Mouse (Mus musculus): ENCODE measurements at regions not wholly inside any gene's neighbourhood (a gene's known extent, or its start where the extent isn't known, plus 50 kb on each side); places are given as distances from the start of the nearest gene placed in this dataset.

GRCm38 (mm10) chr17:9484098-9484497 lies 62.2 kb downstream of the Gm17728 start:
- DNase-seq: no peak

GRCm38 (mm10) chr17:9484566-9484965 lies 62.7 kb downstream of the Gm17728 start:
- DNase-seq: no peak

- no peak for DNase-seq
These were observed 107.5 kb downstream of the Gm17728 start for GRCm38 (mm10) chr17:9529340-9529739.

- no peak for DNase-seq
These were observed 114.2 kb downstream of the Gm17728 start for GRCm38 (mm10) chr17:9536090-9536489.

- no peak for DNase-seq
These were observed 116.5 kb downstream of the Gm17728 start for GRCm38 (mm10) chr17:9538371-9538770.

- no peak for DNase-seq
These were observed 118.3 kb downstream of the Gm17728 start for GRCm38 (mm10) chr17:9540156-9540555.

- no peak for DNase-seq
These were observed 121.5 kb downstream of the Gm17728 start for GRCm38 (mm10) chr17:9543224-9543797.

GRCm38 (mm10) chr17:9557544-9557943 lies 112.0 kb downstream of the Pabpc6 start:
- DNase-seq: no peak

- no peak for DNase-seq
These were observed 102.7 kb downstream of the Pabpc6 start for GRCm38 (mm10) chr17:9566846-9567245.

GRCm38 (mm10) chr17:9579401-9580371 lies 89.8 kb downstream of the Pabpc6 start:
- no peak for DNase-seq

GRCm38 (mm10) chr17:9598131-9598530 lies 71.4 kb downstream of the Pabpc6 start:
- DNase-seq: no peak

GRCm38 (mm10) chr17:9600459-9600858 lies 69.1 kb downstream of the Pabpc6 start:
- peak in 1 of 2 experiments; percentile 7 for DNase-seq

All from kidney, postnatal 4 days (tissue).